Mouse (Mus musculus): Measurements from ENCODE around the gene Amz2.

- TF ChIP-seq CTCF (IDR thresholded peaks at IDR 0.05) = no peak
- TF ChIP-seq POLR2A (IDR thresholded peaks at IDR 0.05; ENCODE audit: insufficient read depth, low read depth, low read length) = no peak
These were observed 34.8 kb downstream of the Amz2 start for GRCm38 (mm10) chr11:109460586-109460985.

Measured in heart, adult 2 months (tissue).